Mouse (Mus musculus) neutrophil, adult 65 days (primary cell): ENCODE data around the gene Rufy3. TPM values are rescaled to one million over a fixed set of nuclear protein-coding genes. Genes with fewer than 3 reads are reported as not detected.

Source experiments
- total RNA-seq: library from RNA; stranded (reverse); gene quantifications from 2 replicates; pipeline ENCODE4 v1.2.4, GENCODE M21; 2023

Gene Rufy3
- 8.6 and 10.5 TPM in 2 replicates for total RNA-seq

GRCm38 (mm10) chr5:88564501-88565147, at the start of gene Rufy3:
Gene Rufy3 (plus strand): TSS chr5:88565040.

GRCm38 (mm10) chr5:88527657-88528056, 37.2 kb upstream of the Rufy3 start, which contains the start of gene Jchain:
Gene Jchain (minus strand): TSS chr5:88527891.

GRCm38 (mm10) chr5:88554086-88554886, 10.6 kb upstream of the Rufy3 start, which contains the start of gene Utp3:
Gene Utp3 (plus strand): TSS chr5:88554462.

GRCm38 (mm10) chr5:88675443-88676387, 110.9 kb downstream of the Rufy3 start, which contains the start of gene Grsf1:
Gene Grsf1 (minus strand): TSS chr5:88676171.

Other genes with a start within 250 kb of the Rufy3 start
- gene Prol1, start 247.7 kb upstream of the Rufy3 start, total RNA-seq, result not detected in 2 replicates
- not detected in 2 replicates for gene Amtn, start 188.9 kb upstream of the Rufy3 start, total RNA-seq
- gene Ambn, start 109.0 kb upstream of the Rufy3 start, total RNA-seq, result not detected in 2 replicates
- gene Enam, start 77.1 kb upstream of the Rufy3 start, total RNA-seq, result not detected in 2 replicates
- gene Jchain, start 37.1 kb upstream of the Rufy3 start, total RNA-seq, result 35.7 and 53.5 TPM in 2 replicates
- 25.8 and 36.6 TPM in 2 replicates for gene Utp3, start 10.6 kb upstream of the Rufy3 start, total RNA-seq
- 31.2 and 32.0 TPM in 2 replicates for gene Grsf1, start 111.1 kb downstream of the Rufy3 start, total RNA-seq
- 20.6 and 25.2 TPM in 2 replicates for gene Mob1b, start 155.8 kb downstream of the Rufy3 start, total RNA-seq
- gene Dck, start 200.0 kb downstream of the Rufy3 start, total RNA-seq, result 43.0 and 49.3 TPM in 2 replicates